Mouse (Mus musculus) heart, postnatal 0 days (tissue): ENCODE data around the gene Zbtb8os. TPM values are rescaled to one million over a fixed set of nuclear protein-coding genes. Genes with fewer than 3 reads are reported as not detected.

Source experiments
- ATAC-seq: fragments of 200-750 bp; cut with Nextera tagmentation; 2 replicates; pipeline ENCODE4 v1.8.0; 2017; ENCODE audit warnings: low read depth, moderate number of reproducible peaks, moderate library complexity; ENCODE audit not compliant: insufficient read depth
- DNase-seq: peaks from one replicate; pipeline ENCODE4 v3.0.0-alpha.2; 2016; ENCODE audit warnings: low spot score
- H3K27ac ChIP-seq: fragments of 300-500 bp; sonication (generic); 2 replicates; pipeline ENCODE4 v1.5.1; 2014; ENCODE audit warnings: low read depth, mild to moderate bottlenecking
- H3K27me3 ChIP-seq: fragments of 300-500 bp; sonication (generic); 2 replicates; pipeline ENCODE4 v1.6.1; 2014; ENCODE audit warnings: low read length, mixed read lengths; ENCODE audit not compliant: control insufficient read depth, insufficient read depth
- H3K36me3 ChIP-seq: fragments of 300-500 bp; sonication (generic); replicated peaks from 2 replicates; pipeline ENCODE4 v1.6.1; 2014; ENCODE audit warnings: low read length, mixed read lengths; ENCODE audit not compliant: control insufficient read depth, insufficient read depth
- H3K4me1 ChIP-seq: fragments of 300-500 bp; sonication (generic); 2 replicates; pipeline ENCODE4 v1.6.1; 2014; ENCODE audit warnings: antibody characterized with exemption; ENCODE audit not compliant: control insufficient read depth, insufficient read depth
- H3K4me2 ChIP-seq: fragments of 300-500 bp; sonication (generic); 2 replicates; pipeline ENCODE4 v1.6.1; 2014; ENCODE audit warnings: low read depth, mild to moderate bottlenecking, low read length, moderate library complexity
- H3K4me3 ChIP-seq: fragments of 300-500 bp; sonication (generic); 2 replicates; pipeline ENCODE4 v1.5.1; 2014; ENCODE audit warnings: low read depth, low read length
- H3K9ac ChIP-seq: fragments of 300-500 bp; sonication (generic); replicated peaks from 2 replicates; pipeline ENCODE4 v1.6.1; 2014; ENCODE audit warnings: low read depth, low read length, mixed read lengths
- H3K9me3 ChIP-seq: fragments of 300-500 bp; sonication (generic); replicated peaks from 2 replicates; pipeline ENCODE4 v1.6.1; 2016; ENCODE audit warnings: low read length; ENCODE audit not compliant: control insufficient read depth
- CTCF ChIP-seq: IDR thresholded peaks from 2 replicates; pipeline ENCODE4 v1.5.1; 2016; ENCODE audit warnings: antibody characterized with exemption, control low read depth, low read depth
- EP300 ChIP-seq: IDR thresholded peaks from 2 replicates; pipeline ENCODE4 v1.6.1; 2016; ENCODE audit warnings: antibody characterized with exemption, low read depth
- WGBS: fragments of 180-500 bp; shearing (Covaris S2); extraction: QIAGEN DNeasy Blood & Tissue Kit; methylation state at CpG from one replicate; pipeline ENCODE4 v1.1.7; 2014; 5-methylcytosine and 5-hydroxymethylcytosine counted together
- polyA plus RNA-seq: library from polyadenylated mRNA; unstranded; fragments of >200 nt; fragmentation: Nextera tagmentation; extraction: Ambion mirVana; gene quantifications from 2 replicates; pipeline ENCODE4 v1.2.1, GENCODE M21; 2015
- total RNA-seq: library from RNA; depleted of rRNA; stranded (reverse); fragments of >200 nt; gene quantifications from 2 replicates; pipeline ENCODE4 v1.2.3, GENCODE M21; 2014; ENCODE audit warnings: low replicate concordance

Gene Zbtb8os
- total and polyA plus RNA-seq, 2 experiments from 2014 or later = 13.5 to 32.2 TPM

- peak overlapping the region; percentile 0; the same call in 1 of the 2 replicates for H3K4me2 ChIP-seq
- no peaks in the 10 kb centered on the region for H3K27me3 ChIP-seq
- DNase-seq = no peak
- no peak overlapping the region for H3K4me3 ChIP-seq
- no peaks in the 10 kb centered on the region for H3K4me1 ChIP-seq
- H3K36me3 ChIP-seq = no peaks in the 10 kb centered on the region
- H3K9me3 ChIP-seq = no peaks in the 10 kb centered on the region
- ATAC-seq = no peak
- H3K27ac ChIP-seq = 0 out of 2 replicates have a peak overlapping the region, but pooled peaks have one; percentile 35
- TF ChIP-seq CTCF (no peak), EP300 (no peak)
- WGBS = 76% methylated on average over 3 of the region's 3 CpGs
- no peak overlapping the region for H3K9ac ChIP-seq
Observed at GRCm38 (mm10) chr4:129383586-129383985, 48.1 kb downstream of the Zbtb8os start.

DNA sequence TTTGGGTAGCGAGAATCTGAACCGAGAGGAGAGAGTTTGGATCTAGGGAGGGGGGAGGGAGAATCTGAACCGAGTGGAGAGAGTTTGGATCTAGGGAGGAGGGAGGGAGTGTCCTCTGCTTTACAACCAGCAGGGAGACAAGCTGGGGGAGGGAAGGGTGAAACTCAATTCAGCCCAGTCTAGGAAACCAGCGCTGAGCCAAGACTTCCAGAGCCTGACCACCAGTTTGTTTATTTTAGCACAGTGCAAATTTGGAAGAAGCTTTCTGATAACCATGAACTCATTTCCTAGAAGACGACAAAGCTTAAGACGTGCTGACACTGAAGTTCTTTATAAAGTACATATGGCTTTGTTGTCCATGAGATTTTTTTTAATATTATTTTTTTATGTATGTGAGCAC lies 48.9 kb downstream of the Zbtb8os start:
- 22% methylated on average over 6 of the region's 6 CpGs for WGBS
- no peaks in the 10 kb centered on the region for H3K27me3 ChIP-seq
- no peak overlapping the region for H3K4me2 ChIP-seq
- TF ChIP-seq EP300 = no peak
- TF ChIP-seq CTCF = no peak
- no peak overlapping the region for H3K4me3 ChIP-seq
- peak; percentile 61 for ATAC-seq
- no peaks in the 10 kb centered on the region for H3K9me3 ChIP-seq
- peak; percentile 51 for DNase-seq
- no peaks in the 10 kb centered on the region for H3K4me1 ChIP-seq
- no peak overlapping the region for H3K9ac ChIP-seq
- peak overlapping the region; percentile 35 for H3K27ac ChIP-seq
- H3K36me3 ChIP-seq = no peaks in the 10 kb centered on the region

- ATAC-seq (no peak), DNase-seq (no peak)
- TF ChIP-seq CTCF = no peak
- no peak for TF ChIP-seq EP300
- Histone ChIP-seq H3K36me3 (no peaks in the 10 kb centered on the region), H3K4me2 (no peak overlapping the region), H3K27ac (no peak overlapping the region), H3K9me3 (no peaks in the 10 kb centered on the region), H3K4me1 (no peaks in the 10 kb centered on the region), H3K4me3 (no peak overlapping the region), H3K9ac (no peak overlapping the region), H3K27me3 (no peaks in the 10 kb centered on the region)
- WGBS = 79% methylated on average over 11 of the region's 11 CpGs
Observed at GRCm38 (mm10) chr4:129385685-129386084, 50.2 kb downstream of the Zbtb8os start.

GRCm38 (mm10) chr4:129386269-129386946 lies 50.9 kb downstream of the Zbtb8os start:
- 71% methylated on average over 8 of the region's 8 CpGs for WGBS
- Histone ChIP-seq H3K4me1 (no peaks in the 10 kb centered on the region), H3K27me3 (no peaks in the 10 kb centered on the region), H3K9ac (no peak overlapping the region), H3K4me3 (no peak overlapping the region), H3K36me3 (no peaks in the 10 kb centered on the region), H3K9me3 (no peaks in the 10 kb centered on the region), H3K27ac (no peak overlapping the region), H3K4me2 (no peak overlapping the region)
- no peak for ATAC-seq
- DNase-seq = no peak
- no peak for TF ChIP-seq CTCF

DNA sequence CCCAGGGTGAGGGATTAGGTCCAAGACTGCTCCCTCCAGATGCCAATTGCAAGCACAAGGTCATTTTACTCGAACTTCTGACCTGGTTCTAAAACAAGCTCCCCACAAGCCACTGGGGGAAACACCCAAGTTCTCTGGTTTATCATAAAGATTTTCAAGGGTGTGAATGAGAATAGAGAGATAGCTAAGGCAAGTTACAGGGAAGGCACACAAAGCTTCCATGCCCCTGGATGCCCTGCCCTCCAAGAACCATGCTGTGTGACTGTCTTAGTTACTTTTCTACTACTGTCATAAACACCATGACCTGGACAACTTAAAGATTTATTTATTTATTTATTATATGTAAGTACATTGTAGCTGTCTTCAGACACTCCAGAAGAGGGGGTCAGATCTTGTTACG lies 51.5 kb downstream of the Zbtb8os start:
- ATAC-seq = no peak
- no peaks in the 10 kb centered on the region for H3K4me1 ChIP-seq

GRCm38 (mm10) chr4:129388404-129388803 lies 52.9 kb downstream of the Zbtb8os start:
- WGBS = 77% methylated on average over 5 of the region's 5 CpGs

More for the DNA sequence above, 51.5 kb downstream of the Zbtb8os start:
- no peak overlapping the region for H3K9ac ChIP-seq
- no peak overlapping the region for H3K4me3 ChIP-seq
- no peak overlapping the region for H3K4me2 ChIP-seq
- 72% methylated on average over 2 of the region's 2 CpGs for WGBS
- no peaks in the 10 kb centered on the region for H3K36me3 ChIP-seq
- no peak for DNase-seq
- TF ChIP-seq EP300 (no peak), CTCF (no peak)
- H3K27me3 ChIP-seq = no peaks in the 10 kb centered on the region
- H3K9me3 ChIP-seq = no peaks in the 10 kb centered on the region
- H3K27ac ChIP-seq = no peak overlapping the region

More at GRCm38 (mm10) chr4:129388404-129388803, 52.9 kb downstream of the Zbtb8os start:
- no peak overlapping the region for H3K27ac ChIP-seq
- ATAC-seq (no peak), DNase-seq (no peak)
- no peaks in the 10 kb centered on the region for H3K27me3 ChIP-seq
- no peaks in the 10 kb centered on the region for H3K36me3 ChIP-seq
- H3K4me2 ChIP-seq = no peak overlapping the region
- no peak overlapping the region for H3K4me3 ChIP-seq
- TF ChIP-seq CTCF = no peak
- no peak for TF ChIP-seq EP300
- no peaks in the 10 kb centered on the region for H3K9me3 ChIP-seq
- no peaks in the 10 kb centered on the region for H3K4me1 ChIP-seq
- no peak overlapping the region for H3K9ac ChIP-seq
